ENCODE assay signal across 9 mouse cellular contexts in the genomic region with DNA sequence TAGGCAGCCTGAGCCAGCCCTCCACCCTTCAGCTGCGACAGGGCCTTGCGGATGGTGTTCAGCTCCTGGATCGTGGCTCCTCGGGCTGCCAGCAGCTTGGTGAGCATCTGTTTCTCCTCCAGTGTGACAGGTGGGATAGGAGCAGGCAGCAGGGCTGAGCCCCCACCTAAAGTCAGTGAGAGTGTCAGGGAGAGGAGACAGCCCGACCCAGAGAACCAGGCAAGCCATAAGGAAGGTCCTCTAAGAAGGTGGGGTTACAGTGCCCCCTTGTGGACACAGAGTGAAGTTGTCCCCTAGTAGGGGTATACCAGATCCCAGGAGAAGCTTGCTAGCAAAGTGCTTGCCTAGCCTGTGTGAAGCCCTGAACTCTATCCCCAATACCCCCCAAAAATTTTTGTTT. TPM values are rescaled to one million over a fixed set of nuclear protein-coding genes. Genes with fewer than 3 reads are reported as not detected.
DNase-seq lines count a peak whose midpoint lies in the region; ATAC-seq lines count a peak whose summit lies in the region.
"Had no signal": no experiment of that assay in that cellular context is flagged by ENCODE, and none has a peak within 500 bp of the region (broad histone marks: within the 10 kb centered on the region; RNA-seq: fewer than 3 reads in every experiment).

No protein-coding gene starts in this region.

- peak; percentile 22 for DNase-seq in gastrocnemius, postnatal 14 days
- DNase-seq in gastrocnemius, postnatal 25 days, result no peak
- DNase-seq in NIH3T3 (ENCODE audit: low read depth), result peak; percentile 79
- no peak for DNase-seq in liver, embryonic 11.5 days (ENCODE audit: low spot score)
- DNase-seq in naive thymus-derived CD4-positive, alpha-beta T cell, adult 2 months (ENCODE audit: low read depth), result peak; percentile 64
- peak; percentile 20 to 56 for DNase-seq in thymus, postnatal 10 days (ENCODE audit: low spot score in 2 of 2)

- no peak overlapping the region; the same call in 1 of the 2 replicates for H3K9ac ChIP-seq in hindbrain, embryonic 13.5 days
- no peak overlapping the region for H3K9ac ChIP-seq in liver, embryonic 11.5 days (ENCODE audit: low read depth, low read length)
- H3K9ac ChIP-seq: limb, embryonic 15.5 days had no signal

- H3K27me3 ChIP-seq in hindbrain, embryonic 13.5 days, result no peaks in the 10 kb centered on the region
- peaks cover under 1% of the 10 kb centered on the region; the same call in 1 of the 2 replicates for H3K27me3 ChIP-seq in liver, embryonic 11.5 days (replicated peaks; ENCODE audit: control insufficient read depth, insufficient read depth, low read length)

- no peak overlapping the region for H3K4me2 ChIP-seq in hindbrain, embryonic 13.5 days
- H3K4me2 ChIP-seq in liver, embryonic 11.5 days, result peak overlapping the region; percentile 52
- H3K4me2 ChIP-seq: limb, embryonic 15.5 days had no signal

- peaks cover 36% of the 10 kb centered on the region for H3K36me3 ChIP-seq in hindbrain, embryonic 13.5 days
- no peaks in the 10 kb centered on the region for H3K36me3 ChIP-seq in liver, embryonic 11.5 days (ENCODE audit: control insufficient read depth, insufficient read depth, low read length)

- H3K4me3 ChIP-seq in hindbrain, embryonic 13.5 days, result no peak overlapping the region
- H3K4me3 ChIP-seq in liver, embryonic 11.5 days (ENCODE audit: low read depth, low read length), result 0 out of 2 replicates have a peak overlapping the region, but pooled peaks have one; percentile 4
- H3K4me3 ChIP-seq: limb, embryonic 15.5 days had no signal

- no peaks in the 10 kb centered on the region for H3K9me3 ChIP-seq in hindbrain, embryonic 13.5 days
- no peaks in the 10 kb centered on the region for H3K9me3 ChIP-seq in liver, embryonic 11.5 days (ENCODE audit: control insufficient read depth, low read length)
- H3K9me3 ChIP-seq: limb, embryonic 15.5 days had no signal

- intact Hi-C loops in gastrocnemius, postnatal 14 days (cut with DNase I; ENCODE audit: low total_unique reads), result loop anchor here (10.0 kb wide), 1 partner anchor 118 kb away; no protein-coding TSS in a partner anchor

- peak overlapping the region; percentile 80 for H3K27ac ChIP-seq in hindbrain, embryonic 13.5 days
- no peak overlapping the region for H3K27ac ChIP-seq in liver, embryonic 11.5 days (ENCODE audit: low read depth, low read length)
- H3K27ac ChIP-seq: limb, embryonic 15.5 days had no signal

- 42% methylated on average over 5 of the region's 5 CpGs for WGBS in hindbrain, embryonic 13.5 days
- WGBS in liver, embryonic 11.5 days, result 65% methylated on average over 5 of the region's 5 CpGs

- ATAC-seq in common myeloid progenitor, adult 5-6 weeks (replicated peaks; ENCODE audit: low read depth, poor library complexity, severe bottlenecking), result peak; percentile 60
- peak; percentile 48 for ATAC-seq in hindbrain, embryonic 13.5 days (ENCODE audit: low FRiP score)
- ATAC-seq in liver, embryonic 11.5 days (replicated peaks; ENCODE audit: low FRiP score), result no peak; the same call in 1 of the 2 replicates

- peaks cover 49% of the 10 kb centered on the region for H3K4me1 ChIP-seq in hindbrain, embryonic 13.5 days (replicated peaks)
- no peaks in the 10 kb centered on the region; the same call in 1 of the 2 replicates for H3K4me1 ChIP-seq in liver, embryonic 11.5 days (replicated peaks; ENCODE audit: control insufficient read depth, insufficient read depth, low read length)

RNA-seq across cellular contexts. Expression of a gene that starts 1.5 kb away (rescaled TPM):
- 1 to 10 TPM; 1.3 to 1.6 TPM for total RNA-seq in gastrocnemius, postnatal 14 days (2021)
- total RNA-seq in gastrocnemius, postnatal 25 days (2021), result under 1 TPM; 0.38 to 0.56 TPM
- 2.4 and 3.2 TPM in 2 replicates for total RNA-seq in common myeloid progenitor, adult 5-6 weeks (2017)
- 5.4 and 5.7 TPM in 2 replicates for polyA plus RNA-seq in hindbrain, embryonic 13.5 days (2015; fragmentation: Nextera tagmentation; extraction: Ambion mirVana)
- polyA plus RNA-seq in liver, embryonic 11.5 days (2014; fragmentation: Nextera tagmentation; extraction: Ambion mirVana), result 12.4 and 15.7 TPM in 2 replicates

RNA-seq across cellular contexts. Expression of a gene that starts 14.3 kb away (rescaled TPM):
- total RNA-seq in gastrocnemius, postnatal 14 days (2021), result 10 to 100 TPM; 23.4 to 27.4 TPM
- 10 to 100 TPM; 22.4 to 24.3 TPM for total RNA-seq in gastrocnemius, postnatal 25 days (2021)
- 82.8 and 88.2 TPM in 2 replicates for total RNA-seq in common myeloid progenitor, adult 5-6 weeks (2017)
- 32.6 and 33.7 TPM in 2 replicates for polyA plus RNA-seq in hindbrain, embryonic 13.5 days (2015; fragmentation: Nextera tagmentation; extraction: Ambion mirVana)
- polyA plus RNA-seq in liver, embryonic 11.5 days (2014; fragmentation: Nextera tagmentation; extraction: Ambion mirVana), result 18.8 TPM in 2 replicates

RNA-seq across cellular contexts. Expression of a gene that starts 43.1 kb away (rescaled TPM):
- 1 to 10 TPM; 5.1 to 5.5 TPM for total RNA-seq in gastrocnemius, postnatal 14 days (2021)
- total RNA-seq in gastrocnemius, postnatal 25 days (2021), result 1 to 10 TPM; 2.6 to 4.7 TPM
- 9.4 and 14.7 TPM in 2 replicates for total RNA-seq in common myeloid progenitor, adult 5-6 weeks (2017)
- 16.6 and 19.0 TPM in 2 replicates for polyA plus RNA-seq in hindbrain, embryonic 13.5 days (2015; fragmentation: Nextera tagmentation; extraction: Ambion mirVana)
- 25.3 and 26.9 TPM in 2 replicates for polyA plus RNA-seq in liver, embryonic 11.5 days (2014; fragmentation: Nextera tagmentation; extraction: Ambion mirVana)

RNA-seq across cellular contexts. Expression of a gene that starts 46.5 kb away (rescaled TPM):
- 10 to 100 TPM; 68.8 to 69.3 TPM for total RNA-seq in gastrocnemius, postnatal 14 days (2021)
- 100 to 1,000 TPM in 1 of 2 experiments, 10 to 100 TPM in 1; 95.6 to 126 TPM for total RNA-seq in gastrocnemius, postnatal 25 days (2021)
- 42.5 and 44.4 TPM in 2 replicates for total RNA-seq in common myeloid progenitor, adult 5-6 weeks (2017)
- polyA plus RNA-seq in hindbrain, embryonic 13.5 days (2015; fragmentation: Nextera tagmentation; extraction: Ambion mirVana), result 53.5 and 53.9 TPM in 2 replicates
- 58.4 and 61.1 TPM in 2 replicates for polyA plus RNA-seq in liver, embryonic 11.5 days (2014; fragmentation: Nextera tagmentation; extraction: Ambion mirVana)

RNA-seq across cellular contexts. Expression of a gene that starts 59.8 kb away (rescaled TPM):
- under 1 TPM; 0.07 to 0.08 TPM for total RNA-seq in gastrocnemius, postnatal 14 days (2021)
- not detected for total RNA-seq in gastrocnemius, postnatal 25 days (2021)
- not detected in 2 replicates for total RNA-seq in common myeloid progenitor, adult 5-6 weeks (2017)
- polyA plus RNA-seq in hindbrain, embryonic 13.5 days (2015; fragmentation: Nextera tagmentation; extraction: Ambion mirVana), result 0.62 and 1.1 TPM in 2 replicates
- polyA plus RNA-seq in liver, embryonic 11.5 days (2014; fragmentation: Nextera tagmentation; extraction: Ambion mirVana), result not detected in 2 replicates

Comparison
In these comparisons a context has a peak if more than half of its experiments do, and no peak if none do; other contexts are left out.
1. DNase-seq: peak in gastrocnemius, postnatal 14 days (single experiment), NIH3T3 (single experiment), naive thymus-derived CD4-positive, alpha-beta T cell, adult 2 months (single experiment) and thymus, postnatal 10 days (2 of 2); none in gastrocnemius, postnatal 25 days (single experiment) and liver, embryonic 11.5 days (single experiment).